In the genomic region with DNA sequence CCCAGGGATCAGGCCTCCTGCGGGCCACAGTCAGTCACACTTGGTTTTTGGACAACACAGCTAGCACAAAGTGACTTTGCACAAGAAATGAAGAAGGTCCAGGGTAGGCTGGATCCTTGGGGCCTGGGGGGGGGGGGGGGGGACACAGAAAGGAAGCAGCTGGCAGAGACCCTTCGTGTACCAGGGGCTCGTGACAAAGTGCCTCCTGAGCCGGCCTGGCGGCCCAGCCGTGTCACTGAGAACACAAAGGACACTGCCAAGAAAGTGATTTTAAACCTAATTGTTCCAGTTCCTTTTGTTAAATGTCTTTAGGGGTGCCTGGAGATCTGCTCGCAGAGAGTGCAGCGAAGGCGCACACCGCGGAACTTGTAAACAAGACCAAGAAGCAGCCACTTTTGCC, we compare ENCODE assay signal across 9 mouse cellular contexts.
DNase-seq lines count a peak whose midpoint lies in the region; ATAC-seq and TF ChIP-seq lines count a peak whose summit lies in the region.
"Had no signal": no experiment of that assay in that cellular context is flagged by ENCODE, and none has a peak within 500 bp of the region (broad histone marks: within the 10 kb centered on the region; RNA-seq: fewer than 3 reads in every experiment).

No protein-coding gene starts in this region.

- TF ChIP-seq CTCF in thymus, adult 2 months (IDR thresholded peaks at IDR 0.05; ENCODE audit: borderline replicate concordance, control insufficient read depth, extremely low read depth, insufficient read depth, low read length, poor library complexity): no peak

- no peak overlapping the region; the same call in 1 of the 2 replicates for H3K4me3 ChIP-seq in heart, embryonic 16.5 days (ENCODE audit: low read length)
- H3K4me3 ChIP-seq in embryonic facial prominence, embryonic 10.5 days: peak overlapping the region; percentile 17; the same call in 1 of the 2 replicates
- peak overlapping the region; percentile 17; the same call in 1 of the 2 replicates for H3K4me3 ChIP-seq in forebrain, embryonic 16.5 days (replicated peaks; ENCODE audit: low read length)
- H3K4me3 ChIP-seq in thymus, adult 2 months (ENCODE audit: control insufficient read depth, insufficient read depth, low read length): no peak overlapping the region

- no peak for TF ChIP-seq POLR2A in thymus, adult 2 months (IDR thresholded peaks at IDR 0.05; ENCODE audit: control insufficient read depth, extremely low read depth, insufficient read depth, low read length, poor library complexity)

- ATAC-seq in heart, embryonic 16.5 days (replicated peaks; ENCODE audit: extremely low read depth, insufficient read depth, low FRiP score): no peak
- peak; percentile 18 for ATAC-seq in forebrain, embryonic 16.5 days
- ATAC-seq in megakaryocyte-erythroid progenitor cell, adult 5-6 weeks (replicated peaks; ENCODE audit: low FRiP score, low TSS enrichment, poor library complexity, severe bottlenecking): 0 out of 2 replicates have a peak, but pooled peaks have one; percentile 11

- 78% methylated on average over 11 of the region's 11 CpGs for WGBS in heart, embryonic 16.5 days
- WGBS in embryonic facial prominence, embryonic 10.5 days: 51% methylated on average over 11 of the region's 11 CpGs
- 8% methylated on average over 11 of the region's 11 CpGs for WGBS in forebrain, embryonic 16.5 days
- WGBS in thymus, adult 2 months: 46% methylated on average over 11 of the region's 11 CpGs

- intact Hi-C loops in heart, postnatal 25 days (cut with DNase I): no loop called here

- H3K4me1 ChIP-seq in heart, embryonic 16.5 days (ENCODE audit: control insufficient read depth, insufficient read depth, low read length): peaks cover 39% of the 10 kb centered on the region
- H3K4me1 ChIP-seq in embryonic facial prominence, embryonic 10.5 days: peaks cover 83% of the 10 kb centered on the region
- H3K4me1 ChIP-seq in forebrain, embryonic 16.5 days (replicated peaks; ENCODE audit: control insufficient read depth, insufficient read depth, low read length): peaks cover 79% of the 10 kb centered on the region
- peaks cover 4% of the 10 kb centered on the region; the same call in 1 of the 2 replicates for H3K4me1 ChIP-seq in thymus, adult 2 months (replicated peaks; ENCODE audit: control insufficient read depth, insufficient read depth, low read length)

- no peaks in the 10 kb centered on the region for H3K36me3 ChIP-seq in heart, embryonic 16.5 days (ENCODE audit: control insufficient read depth, insufficient read depth)
- no peaks in the 10 kb centered on the region for H3K36me3 ChIP-seq in embryonic facial prominence, embryonic 10.5 days (replicated peaks)
- H3K36me3 ChIP-seq in forebrain, embryonic 16.5 days (ENCODE audit: control insufficient read depth, insufficient read depth): no peaks in the 10 kb centered on the region
- no peaks in the 10 kb centered on the region for H3K36me3 ChIP-seq in thymus, adult 2 months (ENCODE audit: control insufficient read depth, insufficient read depth, low read length)

- peak overlapping the region; percentile 39; the same call in 1 of the 2 replicates for H3K9ac ChIP-seq in heart, embryonic 16.5 days (ENCODE audit: low read length)
- H3K9ac ChIP-seq in forebrain, embryonic 16.5 days (replicated peaks; ENCODE audit: low read depth, low read length): peak overlapping the region; percentile 46
- H3K9ac ChIP-seq: liver, embryonic 14.5 days had no signal

- peak overlapping the region; percentile 50 for H3K4me2 ChIP-seq in heart, embryonic 16.5 days (ENCODE audit: low read depth, low read length)
- peak overlapping the region; percentile 45 for H3K4me2 ChIP-seq in forebrain, embryonic 16.5 days (ENCODE audit: low read length)

- H3K27me3 ChIP-seq in heart, embryonic 16.5 days (ENCODE audit: control insufficient read depth, insufficient read depth, low read length): no peaks in the 10 kb centered on the region
- H3K27me3 ChIP-seq in embryonic facial prominence, embryonic 10.5 days (replicated peaks; ENCODE audit: low read depth, poor library complexity, severe bottlenecking): peaks cover 84% of the 10 kb centered on the region
- H3K27me3 ChIP-seq in forebrain, embryonic 16.5 days (replicated peaks; ENCODE audit: control insufficient read depth, insufficient read depth, low read length): no peaks in the 10 kb centered on the region
- H3K27me3 ChIP-seq in thymus, adult 2 months (ENCODE audit: control insufficient read depth, insufficient read depth, low read length): no peaks in the 10 kb centered on the region

- no peak for DNase-seq in heart, postnatal 25 days (ENCODE audit: low spot score)
- DNase-seq in embryonic facial prominence, embryonic 10.5 days (ENCODE audit: low spot score): no peak
- no peak for DNase-seq in urinary bladder, postnatal 14 days (ENCODE audit: low spot score)
- no peak for DNase-seq in thymus, adult 2 months
- DNase-seq in layer of hippocampus, adult 18-20 months (ENCODE audit: low spot score in 2 of 2): no peak

- no peaks in the 10 kb centered on the region for H3K9me3 ChIP-seq in heart, embryonic 16.5 days (replicated peaks; ENCODE audit: control insufficient read depth, low read length)
- no peaks in the 10 kb centered on the region for H3K9me3 ChIP-seq in embryonic facial prominence, embryonic 10.5 days
- no peaks in the 10 kb centered on the region for H3K9me3 ChIP-seq in forebrain, embryonic 16.5 days (ENCODE audit: control insufficient read depth, low read length)

- H3K27ac ChIP-seq in heart, embryonic 16.5 days (ENCODE audit: low read length): peak overlapping the region; percentile 5; the same call in 1 of the 2 replicates
- H3K27ac ChIP-seq in embryonic facial prominence, embryonic 10.5 days (replicated peaks): peak overlapping the region; percentile 42; the same call in 1 of the 2 replicates
- peak overlapping the region; percentile 90 for H3K27ac ChIP-seq in forebrain, embryonic 16.5 days (ENCODE audit: low read length)
- H3K27ac ChIP-seq in thymus, adult 2 months (ENCODE audit: control insufficient read depth, insufficient read depth, low read length): no peak overlapping the region
- H3K27ac ChIP-seq: liver, embryonic 14.5 days had no signal

Comparison
In these comparisons a context has a peak if more than half of its experiments do, and no peak if none do; other contexts are left out.
1. H3K4me3 ChIP-seq: peak in embryonic facial prominence, embryonic 10.5 days (single experiment) and forebrain, embryonic 16.5 days (single experiment); none in heart, embryonic 16.5 days (single experiment) and thymus, adult 2 months (single experiment).